20 mouse cellular contexts compared by ENCODE assay signal in the genomic region with DNA sequence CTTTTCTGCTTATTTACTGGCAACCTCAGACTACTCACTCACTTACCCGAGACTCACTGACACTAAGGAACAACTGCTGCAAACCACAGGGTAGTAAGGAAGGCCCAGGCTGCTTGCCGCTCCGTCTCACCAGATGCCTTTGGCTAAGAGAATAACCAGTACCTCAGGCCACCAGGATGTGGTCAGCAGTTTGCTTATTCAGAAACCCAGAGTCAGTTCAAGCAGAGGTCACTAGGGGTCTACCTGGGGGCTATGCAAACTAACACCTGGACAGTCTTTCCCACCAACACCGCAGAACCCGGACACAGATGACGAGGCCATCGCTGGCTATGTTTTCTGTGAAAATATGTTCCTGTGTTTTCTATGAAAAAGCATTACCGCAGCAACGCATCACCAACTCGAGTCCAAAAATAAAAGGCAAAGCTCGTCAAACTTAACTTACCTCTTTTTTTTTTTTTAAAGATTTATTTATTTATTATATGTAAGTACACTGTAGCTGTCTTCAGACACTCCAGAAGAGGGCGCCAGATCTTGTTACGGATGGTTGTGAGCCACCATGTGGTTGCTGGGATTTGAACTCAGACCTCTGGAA. TPM values are rescaled to one million over a fixed set of nuclear protein-coding genes. Genes with fewer than 3 reads are reported as not detected.
DNase-seq lines count a peak whose midpoint lies in the region; ATAC-seq and TF ChIP-seq lines count a peak whose summit lies in the region.
"Had no signal": no experiment of that assay in that cellular context is flagged by ENCODE, and none has a peak within 500 bp of the region (broad histone marks: within the 10 kb centered on the region; RNA-seq: fewer than 3 reads in every experiment).

No protein-coding gene starts in this region.

- no peaks in the 10 kb centered on the region for H3K4me1 ChIP-seq in intestine, postnatal 0 days (replicated peaks; ENCODE audit: control insufficient read depth, insufficient read depth, low read length)
- no peaks in the 10 kb centered on the region for H3K4me1 ChIP-seq in intestine, embryonic 16.5 days (ENCODE audit: control insufficient read depth, insufficient read depth, low read length)
- H3K4me1 ChIP-seq: embryonic facial prominence, embryonic 13.5 days; forebrain, embryonic 12.5 days; heart, embryonic 13.5 days; hindbrain, embryonic 12.5 days had no signal

- H3K27ac ChIP-seq in gastrocnemius, adult 2 months = no peak overlapping the region
- no peak overlapping the region for H3K27ac ChIP-seq in intestine, postnatal 0 days (ENCODE audit: low read depth, low read length)
- H3K27ac ChIP-seq in intestine, embryonic 16.5 days (ENCODE audit: low read length) = no peak overlapping the region
- H3K27ac ChIP-seq: embryonic facial prominence, embryonic 13.5 days; forebrain, embryonic 12.5 days; heart, embryonic 13.5 days; hindbrain, embryonic 12.5 days had no signal

- CTCF ChIA-PET in Patski (lab: Charles Lee) = no interaction called here

- POLR2A ChIA-PET in Patski (lab: Charles Lee) = no interaction called here

- H3K4me3 ChIP-seq in gastrocnemius, adult 2 months = no peak overlapping the region
- no peak overlapping the region for H3K4me3 ChIP-seq in intestine, postnatal 0 days (ENCODE audit: low read depth, low read length)
- no peak overlapping the region for H3K4me3 ChIP-seq in intestine, embryonic 16.5 days (ENCODE audit: low read length)
- H3K4me3 ChIP-seq: embryonic facial prominence, embryonic 13.5 days; forebrain, embryonic 12.5 days; heart, embryonic 13.5 days; hindbrain, embryonic 12.5 days had no signal

- ATAC-seq in intestine, postnatal 0 days = no peak
- no peak for ATAC-seq in intestine, embryonic 16.5 days
- ATAC-seq in Patski = no peak
- ATAC-seq: forebrain, embryonic 16.5 days; hindbrain, embryonic 16.5 days had no signal

- intact Hi-C loops in gastrocnemius, adult 2 months (cut with DNase I) = no loop called here

- H3K4me2 ChIP-seq in intestine, postnatal 0 days (replicated peaks; ENCODE audit: low read depth) = no peak overlapping the region
- H3K4me2 ChIP-seq in intestine, embryonic 16.5 days (ENCODE audit: low read depth, low read length) = no peak overlapping the region
- H3K4me2 ChIP-seq: embryonic facial prominence, embryonic 13.5 days; forebrain, embryonic 12.5 days; heart, embryonic 13.5 days; hindbrain, embryonic 12.5 days had no signal

- H3K36me3 ChIP-seq in intestine, postnatal 0 days (ENCODE audit: control insufficient read depth, insufficient read depth) = peaks cover 19% of the 10 kb centered on the region
- peaks cover 16% of the 10 kb centered on the region for H3K36me3 ChIP-seq in intestine, embryonic 16.5 days (ENCODE audit: control insufficient read depth, insufficient read depth, low read length)

- DNase-seq in gastrocnemius, adult 2 months = no peak
- DNase-seq in gastrocnemius, postnatal 25 days = no peak
- DNase-seq in 416B (ENCODE audit: low read depth) (peak; percentile 55), Patski (ENCODE audit: low read depth, low spot score) (no peak)
- no peak for DNase-seq in cerebellum, postnatal 36 days
- DNase-seq: adrenal gland, postnatal 14 days; cerebellum, adult 11-12 months; cerebellum, adult 9-10 months; cerebellum, postnatal 25 days; gastrocnemius, postnatal 14 days; heart, postnatal 4 days; kidney, adult 2 months had no signal

- H3K27me3 ChIP-seq in intestine, postnatal 0 days (replicated peaks; ENCODE audit: control insufficient read depth, insufficient read depth, low read length) = no peaks in the 10 kb centered on the region
- no peaks in the 10 kb centered on the region for H3K27me3 ChIP-seq in intestine, embryonic 16.5 days (replicated peaks; ENCODE audit: control insufficient read depth, insufficient read depth, low read length)
- no peaks in the 10 kb centered on the region for H3K27me3 ChIP-seq in Patski
- H3K27me3 ChIP-seq: embryonic facial prominence, embryonic 13.5 days; forebrain, embryonic 12.5 days; heart, embryonic 13.5 days; hindbrain, embryonic 12.5 days had no signal

- 92% methylated on average over 13 of the region's 13 CpGs for WGBS in intestine, postnatal 0 days
- WGBS in intestine, embryonic 16.5 days = 92% methylated on average over 13 of the region's 13 CpGs

- TF ChIP-seq CTCF in gastrocnemius, adult 2 months (IDR thresholded peaks at IDR 0.05) = peak; percentile 19; the same call in 1 of the 2 replicates
- TF ChIP-seq CTCF in intestine, postnatal 0 days (IDR thresholded peaks at IDR 0.05; ENCODE audit: low read depth) = peak; percentile 12; the same call in 1 of the 2 replicates
- TF ChIP-seq CTCF in Patski (IDR thresholded peaks at IDR 0.05) = peak; percentile 42

- H3K9me3 ChIP-seq in intestine, postnatal 0 days (ENCODE audit: control insufficient read depth) = no peaks in the 10 kb centered on the region
- H3K9me3 ChIP-seq in intestine, embryonic 16.5 days (ENCODE audit: control insufficient read depth, low read length) = no peaks in the 10 kb centered on the region
- H3K9me3 ChIP-seq: embryonic facial prominence, embryonic 13.5 days; forebrain, embryonic 12.5 days; heart, embryonic 13.5 days; hindbrain, embryonic 12.5 days had no signal

- H3K9ac ChIP-seq in intestine, postnatal 0 days (ENCODE audit: low read depth, low read length) = no peak overlapping the region
- no peak overlapping the region for H3K9ac ChIP-seq in intestine, embryonic 16.5 days (ENCODE audit: low read depth, low read length)
- H3K9ac ChIP-seq: embryonic facial prominence, embryonic 13.5 days; forebrain, embryonic 12.5 days; heart, embryonic 13.5 days; hindbrain, embryonic 12.5 days had no signal

- in situ Hi-C loops in Patski (cut with MboI; ENCODE audit: low pct_unique_long_range_greater_than_20kb) = loop anchor here (5.0 to 25.0 kb wide), 2 partner anchors 94 to 374 kb away; a partner anchor contains a TSS

RNA-seq across cellular contexts. Expression of a gene that starts 9.2 kb away (rescaled TPM):
- 1 to 10 TPM; 2.0 to 3.2 TPM for total RNA-seq in gastrocnemius, adult 2 months (2021)
- total RNA-seq in gastrocnemius, postnatal 25 days (2021) = 1 to 10 TPM; 1.8 to 2.4 TPM
- 9.1 and 9.5 TPM in 2 replicates for polyA plus RNA-seq in intestine, postnatal 0 days (2015; fragmentation: Nextera tagmentation; extraction: Ambion mirVana)
- 19.7 and 23.0 TPM in 2 replicates for polyA plus RNA-seq in intestine, embryonic 16.5 days (2015; fragmentation: Nextera tagmentation; extraction: Ambion mirVana)
- 4.9 TPM for polyA plus RNA-seq in Patski (2021)

RNA-seq across cellular contexts. Expression of a gene that starts 14.7 kb away (rescaled TPM):
- total RNA-seq in gastrocnemius, adult 2 months (2021) = under 1 TPM; 0.28 to 0.42 TPM
- total RNA-seq in gastrocnemius, postnatal 25 days (2021) = under 1 TPM; 0.38 to 0.72 TPM
- polyA plus RNA-seq in intestine, postnatal 0 days (2015; fragmentation: Nextera tagmentation; extraction: Ambion mirVana) = 5.4 and 6.7 TPM in 2 replicates
- polyA plus RNA-seq in intestine, embryonic 16.5 days (2015; fragmentation: Nextera tagmentation; extraction: Ambion mirVana) = 16.5 and 20.8 TPM in 2 replicates
- 6.1 TPM for polyA plus RNA-seq in Patski (2021)

RNA-seq across cellular contexts. Expression of a gene that starts 15.1 kb away (rescaled TPM):
- total RNA-seq in gastrocnemius, adult 2 months (2021) = under 1 TPM; 0.38 to 0.64 TPM
- total RNA-seq in gastrocnemius, postnatal 25 days (2021) = under 1 TPM; 0.56 to 0.62 TPM
- 2.9 and 3.4 TPM in 2 replicates for polyA plus RNA-seq in intestine, postnatal 0 days (2015; fragmentation: Nextera tagmentation; extraction: Ambion mirVana)
- polyA plus RNA-seq in intestine, embryonic 16.5 days (2015; fragmentation: Nextera tagmentation; extraction: Ambion mirVana) = 6.9 and 7.3 TPM in 2 replicates
- polyA plus RNA-seq in Patski (2021) = 3.6 TPM

RNA-seq across cellular contexts. Expression of a gene that starts 16.4 kb away (rescaled TPM):
- 1 to 10 TPM; 3.1 to 3.4 TPM for total RNA-seq in gastrocnemius, adult 2 months (2021)
- total RNA-seq in gastrocnemius, postnatal 25 days (2021) = 1 to 10 TPM; 1.7 to 1.8 TPM
- 9.9 and 10.2 TPM in 2 replicates for polyA plus RNA-seq in intestine, postnatal 0 days (2015; fragmentation: Nextera tagmentation; extraction: Ambion mirVana)
- 21.0 and 24.2 TPM in 2 replicates for polyA plus RNA-seq in intestine, embryonic 16.5 days (2015; fragmentation: Nextera tagmentation; extraction: Ambion mirVana)
- polyA plus RNA-seq in Patski (2021) = 6.5 TPM

RNA-seq across cellular contexts. Expression of a gene that starts 27.7 kb away (rescaled TPM):
- 10 to 100 TPM; 18.7 to 24.1 TPM for total RNA-seq in gastrocnemius, adult 2 months (2021)
- 10 to 100 TPM; 15.2 to 18.1 TPM for total RNA-seq in gastrocnemius, postnatal 25 days (2021)
- polyA plus RNA-seq in intestine, postnatal 0 days (2015; fragmentation: Nextera tagmentation; extraction: Ambion mirVana) = 8.1 and 8.3 TPM in 2 replicates
- 5.2 and 5.4 TPM in 2 replicates for polyA plus RNA-seq in intestine, embryonic 16.5 days (2015; fragmentation: Nextera tagmentation; extraction: Ambion mirVana)
- polyA plus RNA-seq in Patski (2021) = 5.2 TPM
